8 mouse cellular contexts compared by ENCODE assay signal in the genomic region with DNA sequence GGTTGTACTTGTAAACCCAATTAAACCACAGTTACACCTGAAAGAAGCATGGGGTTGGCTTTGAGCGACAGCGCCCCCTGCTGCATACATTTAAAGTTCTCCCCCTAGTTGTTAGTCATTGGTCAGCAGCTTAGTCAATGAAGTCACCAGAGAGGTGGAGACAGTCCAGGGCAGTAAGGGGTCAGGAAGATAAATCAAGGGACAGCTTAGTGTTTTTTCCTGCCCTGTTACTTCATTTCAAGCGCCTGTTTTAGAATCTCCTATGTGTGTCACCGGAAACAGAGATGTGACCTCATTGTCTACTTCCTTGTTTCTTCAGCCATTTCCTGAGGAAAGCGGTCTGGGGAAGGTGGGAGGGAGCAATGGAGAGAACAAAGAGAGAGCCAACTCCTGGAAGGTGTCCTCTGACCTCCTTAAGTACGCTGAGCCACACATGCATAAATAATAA. TPM values are rescaled to one million over a fixed set of nuclear protein-coding genes. Genes with fewer than 3 reads are reported as not detected.
A peak's percentile ranks its signal among the peaks of the same experiment; 100 is the strongest.
DNase-seq lines count a peak whose midpoint lies in the region; ATAC-seq and TF ChIP-seq lines count a peak whose summit lies in the region.
"Had no signal": no experiment of that assay in that cellular context is flagged by ENCODE, and none has a peak within 500 bp of the region (broad histone marks: within the 10 kb centered on the region; RNA-seq: fewer than 3 reads in every experiment).

No protein-coding gene starts in this region.

- 26% methylated on average over 6 of the region's 6 CpGs for WGBS in intestine, embryonic 16.5 days

- no peak overlapping the region for H3ac ChIP-seq in C2C12 (ENCODE audit: control insufficient read depth, insufficient read length, low read depth)

- intact Hi-C loops in gastrocnemius, adult 2 months (cut with DNase I), result no loop called here

- no peak overlapping the region for H3K9ac ChIP-seq in intestine, embryonic 16.5 days (ENCODE audit: low read depth, low read length)

- no peak overlapping the region for H3K4me3 ChIP-seq in C2C12 (ENCODE audit: insufficient read depth, poor library complexity, severe bottlenecking)
- no peak overlapping the region for H3K4me3 ChIP-seq in gastrocnemius, adult 2 months
- no peak overlapping the region for H3K4me3 ChIP-seq in intestine, embryonic 16.5 days (ENCODE audit: low read length)

- peaks cover 6% of the 10 kb centered on the region; the same call in 1 of the 2 replicates for H3K4me1 ChIP-seq in intestine, embryonic 16.5 days (ENCODE audit: control insufficient read depth, insufficient read depth, low read length)

- H3K4me2 ChIP-seq in intestine, embryonic 16.5 days (ENCODE audit: low read depth, low read length), result no peak overlapping the region

- TF ChIP-seq CTCF in C2C12 (IDR thresholded peaks at IDR 0.05; ENCODE audit: control insufficient read depth, insufficient read depth, insufficient read length), result peak; percentile 69
- peak; percentile 86 for TF ChIP-seq CTCF in gastrocnemius, adult 2 months (IDR thresholded peaks at IDR 0.05)

- H3K27me3 ChIP-seq in C2C12 (ENCODE audit: control insufficient read depth, insufficient read depth, insufficient read length), result no peaks in the 10 kb centered on the region
- H3K27me3 ChIP-seq in intestine, embryonic 16.5 days (replicated peaks; ENCODE audit: control insufficient read depth, insufficient read depth, low read length), result no peaks in the 10 kb centered on the region

- H3K79me2 ChIP-seq in C2C12 (ENCODE audit: control insufficient read depth, insufficient read depth), result no peaks in the 10 kb centered on the region

- peak; percentile 53 for ATAC-seq in intestine, embryonic 16.5 days

- peak; percentile 91 for DNase-seq in 416B (ENCODE audit: low read depth)
- DNase-seq in adrenal gland, postnatal 4 days (ENCODE audit: low spot score in 2 of 2), result peak; percentile 41 to 66
- peak; percentile 76 for DNase-seq in gastrocnemius, adult 2 months
- peak; percentile 86 to 90 for DNase-seq in lung, adult 18-20 months
- peak; percentile 48 to 68 for DNase-seq in spleen, postnatal 14 days (ENCODE audit: low spot score in 2 of 2)

- H3K79me3 ChIP-seq in C2C12 (ENCODE audit: low read depth), result no peaks in the 10 kb centered on the region

- no peaks in the 10 kb centered on the region for H3K36me3 ChIP-seq in C2C12 (ENCODE audit: control insufficient read depth, insufficient read depth)
- H3K36me3 ChIP-seq in intestine, embryonic 16.5 days (ENCODE audit: control insufficient read depth, insufficient read depth, low read length), result no peaks in the 10 kb centered on the region

- H3K9me3 ChIP-seq in intestine, embryonic 16.5 days (ENCODE audit: control insufficient read depth, low read length), result no peaks in the 10 kb centered on the region

- H3K27ac ChIP-seq in gastrocnemius, adult 2 months, result no peak overlapping the region; the same call in 1 of the 2 replicates
- no peak overlapping the region for H3K27ac ChIP-seq in intestine, embryonic 16.5 days (ENCODE audit: low read length)

TF ChIP-seq in C2C12, 6 proteins besides CTCF, POLR2A, EP300 and RAD21:
- no peak for TF ChIP-seq MYOD1 (IDR thresholded peaks at IDR 0.05; ENCODE audit: control insufficient read depth, insufficient read length, low read depth)
- TF ChIP-seq USF1 (IDR thresholded peaks at IDR 0.05; ENCODE audit: low read depth), result no peak
- TF ChIP-seq MAX (IDR thresholded peaks at IDR 0.05), result no peak
- no peak for TF ChIP-seq MYOG (IDR thresholded peaks at IDR 0.05; ENCODE audit: control insufficient read depth, extremely low read depth, insufficient read length)
- no peak for TF ChIP-seq CEBPB (IDR thresholded peaks at IDR 0.05; ENCODE audit: low read depth)
- TF ChIP-seq FOSL1 (IDR thresholded peaks at IDR 0.05; ENCODE audit: insufficient read depth, low read length, poor library complexity, severe bottlenecking), result no peak
TF ChIP-seq in C2C12: peak in this region for 0.

RNA-seq across cellular contexts. Expression of gene Arhgef2, which starts 2.0 kb away (rescaled TPM):
- polyA plus RNA-seq in C2C12 (2012; fragmentation: generic; extraction: Trizol), result 88.3 TPM
- total RNA-seq in adrenal gland, postnatal 4 days (2021), result 10 to 100 TPM; 65.7 to 77.0 TPM
- 10 to 100 TPM; 22.4 to 24.7 TPM for total RNA-seq in gastrocnemius, adult 2 months (2021)
- polyA plus RNA-seq in intestine, embryonic 16.5 days (2015; fragmentation: Nextera tagmentation; extraction: Ambion mirVana), result 41.5 and 43.7 TPM in 2 replicates

RNA-seq across cellular contexts. Expression of gene Ssr2, which starts 28.1 kb away (rescaled TPM):
- polyA plus RNA-seq in C2C12 (2012; fragmentation: generic; extraction: Trizol), result 351 TPM
- total RNA-seq in adrenal gland, postnatal 4 days (2021), result 100 to 1,000 TPM; 240 to 260 TPM
- total RNA-seq in gastrocnemius, adult 2 months (2021), result 10 to 100 TPM; 41.1 to 54.8 TPM
- 371 and 377 TPM in 2 replicates for polyA plus RNA-seq in intestine, embryonic 16.5 days (2015; fragmentation: Nextera tagmentation; extraction: Ambion mirVana)

RNA-seq across cellular contexts. Expression of gene Rxfp4, which starts 49.2 kb away (rescaled TPM):
- polyA plus RNA-seq in C2C12 (2012; fragmentation: generic; extraction: Trizol), result 0.05 TPM
- total RNA-seq in adrenal gland, postnatal 4 days (2021), result not detected
- not detected for total RNA-seq in gastrocnemius, adult 2 months (2021)
- not detected in 2 replicates for polyA plus RNA-seq in intestine, embryonic 16.5 days (2015; fragmentation: Nextera tagmentation; extraction: Ambion mirVana)
- total RNA-seq: layer of hippocampus, postnatal 25 days had no signal

RNA-seq across cellular contexts. Expression of gene Ubqln4, which starts 50.2 kb away (rescaled TPM):
- polyA plus RNA-seq in C2C12 (2012; fragmentation: generic; extraction: Trizol), result 55.9 TPM
- 10 to 100 TPM; 52.6 to 62.6 TPM for total RNA-seq in adrenal gland, postnatal 4 days (2021)
- total RNA-seq in gastrocnemius, adult 2 months (2021), result 10 to 100 TPM; 78.2 to 90.2 TPM
- 37.2 and 38.9 TPM in 2 replicates for polyA plus RNA-seq in intestine, embryonic 16.5 days (2015; fragmentation: Nextera tagmentation; extraction: Ambion mirVana)

RNA-seq across cellular contexts. Expression of gene Lamtor2, which starts 50.9 kb away (rescaled TPM):
- 136 TPM for polyA plus RNA-seq in C2C12 (2012; fragmentation: generic; extraction: Trizol)
- 100 to 1,000 TPM; 108 to 113 TPM for total RNA-seq in adrenal gland, postnatal 4 days (2021)
- total RNA-seq in gastrocnemius, adult 2 months (2021), result 100 to 1,000 TPM in 1 of 2 experiments, 10 to 100 TPM in 1; 70.9 to 104 TPM
- 244 and 256 TPM in 2 replicates for polyA plus RNA-seq in intestine, embryonic 16.5 days (2015; fragmentation: Nextera tagmentation; extraction: Ambion mirVana)

Comparison
In these comparisons a context has a peak if more than half of its experiments do, and no peak if none do; other contexts are left out.
1. RNA of gene Ssr2, which starts 28.1 kb away (total RNA-seq): 240 to 260 TPM in adrenal gland, postnatal 4 days; 41.1 to 54.8 TPM in gastrocnemius, adult 2 months; every median in the first group is over 4 times any median in the second.
2. Peak in every context shown above with its lines, with median percentiles within 50 percentile points of each other: DNase-seq.